Mouse (Mus musculus) heart, embryonic 15.5 days (tissue): ENCODE measurements at regions not wholly inside any gene's neighbourhood (a gene's known extent, or its start where the extent isn't known, plus 50 kb on each side); places are given as distances from the start of the nearest gene placed in this dataset.

Source experiments
- ATAC-seq: fragments of 200-750 bp; cut with Nextera tagmentation; replicated peaks from 2 replicates; pipeline ENCODE4 v1.8.0; 2017; ENCODE audit warnings: low read depth, moderate TSS enrichment; ENCODE audit not compliant: insufficient number of reproducible peaks, insufficient read depth, low FRiP score
- H3K27ac ChIP-seq: fragments of 300-500 bp; sonication (generic); 2 replicates; pipeline ENCODE4 v1.5.1; 2015; ENCODE audit warnings: mild to moderate bottlenecking, inconsistent platforms
- H3K27me3 ChIP-seq: fragments of 300-500 bp; sonication (generic); 2 replicates; pipeline ENCODE4 v1.6.1; 2015; ENCODE audit warnings: inconsistent platforms
- H3K36me3 ChIP-seq: fragments of 300-500 bp; sonication (generic); 2 replicates; pipeline ENCODE4 v1.6.1; 2015; ENCODE audit warnings: mild to moderate bottlenecking, inconsistent platforms
- H3K4me1 ChIP-seq: fragments of 300-500 bp; sonication (generic); replicated peaks from 2 replicates; pipeline ENCODE4 v1.6.1; 2015; ENCODE audit warnings: inconsistent platforms
- H3K4me2 ChIP-seq: fragments of 300-500 bp; sonication (generic); 2 replicates; pipeline ENCODE4 v1.6.1; 2015; ENCODE audit warnings: inconsistent platforms, mild to moderate bottlenecking, moderate library complexity
- H3K4me3 ChIP-seq: fragments of 300-500 bp; sonication (generic); 2 replicates; pipeline ENCODE4 v1.5.1; 2015; ENCODE audit warnings: mild to moderate bottlenecking, inconsistent platforms
- H3K9ac ChIP-seq: fragments of 300-500 bp; sonication (generic); 2 replicates; pipeline ENCODE4 v1.6.1; 2015; ENCODE audit warnings: mild to moderate bottlenecking, inconsistent platforms
- H3K9me3 ChIP-seq: fragments of 300-500 bp; sonication (generic); replicated peaks from 2 replicates; pipeline ENCODE4 v1.6.1; 2016; ENCODE audit warnings: inconsistent platforms
- WGBS: fragments of 180-500 bp; shearing (Covaris S2); methylation state at CpG from one replicate; pipeline ENCODE4 v1.1.7; 2015; ENCODE audit warnings: mixed read lengths; 5-methylcytosine and 5-hydroxymethylcytosine counted together

DNA sequence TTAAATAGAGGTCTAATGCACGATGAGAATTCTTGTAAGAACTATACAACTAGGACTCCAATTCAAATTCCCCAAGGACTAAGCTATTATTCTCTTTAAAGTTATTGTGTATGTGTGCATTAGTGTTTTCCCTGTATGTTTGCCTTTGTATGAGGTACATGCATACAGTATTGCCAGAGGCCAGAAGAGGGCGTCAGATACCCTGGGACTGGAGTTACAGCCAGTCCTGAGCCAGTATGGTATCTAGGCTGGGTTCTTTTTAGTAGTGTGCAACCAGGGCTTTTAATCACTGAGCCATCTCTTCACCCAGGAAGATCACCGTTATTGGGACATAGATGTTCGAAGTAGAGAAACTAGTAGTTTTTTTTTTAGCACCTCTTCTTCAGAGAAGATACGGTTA, 154.2 kb upstream of the Esrrg start:
- Histone ChIP-seq H3K9ac (no peak overlapping the region), H3K9me3 (no peaks in the 10 kb centered on the region), H3K4me1 (no peaks in the 10 kb centered on the region), H3K36me3 (no peaks in the 10 kb centered on the region), H3K27ac (no peak overlapping the region), H3K4me3 (no peak overlapping the region), H3K27me3 (no peaks in the 10 kb centered on the region), H3K4me2 (no peak overlapping the region)
- no peak for ATAC-seq
- WGBS: 59% methylated on average over 5 of the region's 5 CpGs

DNA sequence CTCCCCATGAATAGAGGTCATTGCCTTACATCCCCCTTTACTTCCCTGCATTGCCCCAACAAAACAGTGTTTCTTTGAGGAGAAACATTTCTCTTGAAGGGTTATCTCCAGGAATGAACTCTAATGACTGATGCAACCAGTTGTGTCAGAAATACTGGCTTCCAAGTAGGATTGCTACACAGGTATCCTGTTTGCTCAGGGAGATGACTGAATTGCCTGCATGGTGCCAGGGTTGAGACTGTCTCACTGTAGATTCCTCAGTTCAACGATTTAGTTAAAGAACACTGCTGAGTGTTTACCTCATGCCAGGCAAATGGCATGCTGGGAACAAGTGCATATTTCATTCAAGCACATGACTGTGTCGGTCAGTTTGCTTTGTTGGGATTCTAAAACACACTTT, 123.8 kb upstream of the Esrrg start:
- H3K9me3 ChIP-seq: no peaks in the 10 kb centered on the region
- H3K9ac ChIP-seq: no peak overlapping the region
- H3K4me2 ChIP-seq: no peak overlapping the region
- no peak for ATAC-seq
- no peaks in the 10 kb centered on the region for H3K27me3 ChIP-seq
- no peak overlapping the region for H3K27ac ChIP-seq
- no peaks in the 10 kb centered on the region for H3K36me3 ChIP-seq
- WGBS: 73% methylated on average over 2 of the region's 2 CpGs
- no peak overlapping the region for H3K4me3 ChIP-seq
- H3K4me1 ChIP-seq: no peaks in the 10 kb centered on the region; the same call in 1 of the 2 replicates

DNA sequence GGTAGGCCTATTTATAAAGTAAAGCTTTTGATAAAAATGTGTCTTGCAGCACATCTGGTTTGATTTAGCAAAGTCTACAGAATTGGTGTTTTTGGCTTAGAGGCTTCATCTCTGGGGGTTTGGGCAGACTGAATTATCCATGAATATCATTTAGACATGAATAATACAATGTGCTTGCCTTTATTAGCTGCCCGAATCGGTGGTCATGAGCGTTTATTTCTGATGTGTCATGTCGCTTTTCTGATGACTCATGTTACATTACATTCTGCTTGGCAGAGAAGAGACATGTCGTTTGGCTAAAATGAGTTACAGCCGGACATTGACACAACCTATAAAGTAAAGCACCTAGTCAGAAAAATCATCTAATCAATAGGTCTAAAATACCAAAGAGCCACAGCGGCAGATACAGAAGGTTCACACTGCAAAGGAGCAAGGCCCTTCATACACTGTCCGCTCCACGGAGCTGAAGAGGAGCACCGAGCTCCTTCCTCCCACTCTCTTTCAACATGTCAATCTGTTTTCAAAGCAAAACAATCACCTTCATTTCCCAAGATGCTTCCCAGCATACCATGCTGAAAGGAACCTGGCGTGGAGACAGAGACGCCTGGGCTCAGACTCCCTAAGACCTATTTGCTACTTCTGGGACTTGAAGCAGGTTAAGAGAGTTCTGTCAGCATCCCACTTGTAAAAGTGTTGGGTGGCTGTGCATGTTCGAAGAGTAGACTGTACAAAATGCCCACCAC, 120.5 kb upstream of the Esrrg start:
- Histone ChIP-seq H3K27me3 (no peaks in the 10 kb centered on the region), H3K27ac (no peak overlapping the region)
- WGBS: 59% methylated on average over 13 of the region's 13 CpGs

DNA sequence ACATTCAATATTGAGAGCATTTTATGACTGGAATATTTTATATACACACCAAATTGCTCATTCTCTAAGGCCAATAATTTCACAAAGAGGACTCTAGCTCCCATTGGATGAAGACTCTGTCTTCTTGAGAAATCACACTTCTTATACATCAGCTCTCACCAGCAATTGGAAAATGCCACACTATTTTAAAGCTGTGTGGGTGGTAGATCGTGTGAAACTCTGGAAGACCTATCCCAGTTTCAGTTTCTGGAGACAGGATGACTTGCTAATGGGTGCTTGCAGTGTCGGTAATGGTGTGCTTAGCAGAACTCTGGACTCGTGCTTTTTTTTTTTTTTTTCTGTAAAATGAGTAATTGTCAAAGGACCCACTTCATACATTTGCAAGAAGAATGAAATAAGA, 119.1 kb upstream of the Esrrg start:
- no peak overlapping the region for H3K9ac ChIP-seq
- H3K36me3 ChIP-seq: no peaks in the 10 kb centered on the region
- H3K27ac ChIP-seq: no peak overlapping the region
- no peak overlapping the region for H3K4me2 ChIP-seq
- 73% methylated on average over 3 of the region's 3 CpGs for WGBS
- no peaks in the 10 kb centered on the region for H3K9me3 ChIP-seq
- no peaks in the 10 kb centered on the region; the same call in 1 of the 2 replicates for H3K4me1 ChIP-seq
- ATAC-seq: no peak
- no peaks in the 10 kb centered on the region for H3K27me3 ChIP-seq
- H3K4me3 ChIP-seq: no peak overlapping the region

More for the DNA sequence above, 120.5 kb upstream of the Esrrg start:
- ATAC-seq: no peak
- H3K9me3 ChIP-seq: no peaks in the 10 kb centered on the region
- H3K4me2 ChIP-seq: no peak overlapping the region
- H3K4me1 ChIP-seq: no peaks in the 10 kb centered on the region; the same call in 1 of the 2 replicates
- H3K36me3 ChIP-seq: no peaks in the 10 kb centered on the region
- no peak overlapping the region for H3K4me3 ChIP-seq
- no peak overlapping the region for H3K9ac ChIP-seq

DNA sequence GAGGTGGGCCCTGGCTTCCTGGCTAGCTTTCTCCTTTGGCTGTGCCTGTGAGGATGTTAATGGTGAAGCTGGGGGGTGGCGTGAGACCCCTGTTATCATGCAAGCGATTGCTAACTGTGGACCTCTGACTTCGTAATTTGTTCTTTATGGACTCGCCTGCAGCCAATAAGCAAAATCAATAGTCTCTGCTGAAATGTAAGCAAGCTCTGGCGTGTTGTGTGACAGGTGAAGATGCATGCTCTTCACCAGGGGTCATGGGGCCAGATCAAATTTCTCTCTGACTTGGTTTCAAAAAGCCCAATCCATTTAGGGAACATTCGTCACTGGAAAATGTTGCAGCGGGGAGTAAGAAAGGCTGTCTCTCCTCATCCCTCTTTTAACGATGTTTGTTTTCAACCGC, 103.2 kb upstream of the Esrrg start:
- no peak overlapping the region for H3K9ac ChIP-seq
- no peak overlapping the region for H3K27ac ChIP-seq
- H3K4me1 ChIP-seq: no peaks in the 10 kb centered on the region
- no peak overlapping the region for H3K4me2 ChIP-seq
- no peaks in the 10 kb centered on the region for H3K36me3 ChIP-seq
- WGBS: 70% methylated on average over 9 of the region's 9 CpGs
- ATAC-seq: no peak
- no peaks in the 10 kb centered on the region for H3K9me3 ChIP-seq
- no peak overlapping the region for H3K4me3 ChIP-seq
- no peaks in the 10 kb centered on the region for H3K27me3 ChIP-seq

GRCm38 (mm10) chr1:187507217-187507616, 101.4 kb upstream of the Esrrg start:
- H3K4me1 ChIP-seq: no peaks in the 10 kb centered on the region
- 74% methylated on average over 6 of the region's 6 CpGs for WGBS
- H3K4me2 ChIP-seq: no peak overlapping the region
- no peaks in the 10 kb centered on the region for H3K9me3 ChIP-seq
- H3K4me3 ChIP-seq: no peak overlapping the region
- no peak overlapping the region for H3K9ac ChIP-seq
- H3K27me3 ChIP-seq: no peaks in the 10 kb centered on the region
- H3K27ac ChIP-seq: no peak overlapping the region
- no peaks in the 10 kb centered on the region for H3K36me3 ChIP-seq
- no peak for ATAC-seq

DNA sequence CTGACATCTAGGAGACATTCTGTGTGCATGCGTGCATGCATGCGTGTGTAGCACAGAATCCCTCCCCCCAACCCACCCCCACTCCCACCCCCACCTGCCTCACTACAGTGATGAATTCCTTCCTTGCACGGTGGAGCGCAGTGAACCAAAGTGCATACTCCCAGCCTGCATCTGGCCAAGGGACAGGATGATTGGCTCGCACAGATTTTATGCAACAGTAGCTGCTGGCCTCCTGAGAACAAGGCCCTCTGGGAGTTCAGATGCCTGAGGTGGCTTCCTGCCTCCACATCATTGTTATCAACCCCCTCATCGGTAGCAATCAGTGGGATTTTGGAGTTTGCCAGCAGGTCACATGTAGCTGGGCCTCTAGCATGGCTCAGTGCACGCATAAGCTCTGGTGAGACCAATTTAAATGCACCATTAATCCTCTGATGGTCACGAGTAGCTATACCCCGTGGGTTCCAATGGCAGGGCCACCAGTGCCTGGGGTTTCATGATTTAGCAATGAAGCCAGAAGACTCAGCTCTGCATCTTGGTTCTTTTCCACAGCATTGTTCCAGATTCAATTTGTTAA, 77.2 kb upstream of the Esrrg start:
- Histone ChIP-seq H3K9me3 (no peaks in the 10 kb centered on the region), H3K4me3 (no peak overlapping the region), H3K4me1 (no peaks in the 10 kb centered on the region), H3K4me2 (no peak overlapping the region), H3K27me3 (no peaks in the 10 kb centered on the region), H3K27ac (no peak overlapping the region), H3K9ac (no peak overlapping the region), H3K36me3 (no peaks in the 10 kb centered on the region)
- no peak for ATAC-seq
- 81% methylated on average over 9 of the region's 9 CpGs for WGBS

- Histone ChIP-seq H3K27ac (no peak overlapping the region), H3K4me1 (no peaks in the 10 kb centered on the region), H3K9me3 (no peaks in the 10 kb centered on the region), H3K9ac (no peak overlapping the region), H3K4me3 (no peak overlapping the region), H3K36me3 (no peaks in the 10 kb centered on the region), H3K4me2 (no peak overlapping the region), H3K27me3 (no peaks in the 10 kb centered on the region)
- 77% methylated on average over 5 of the region's 5 CpGs for whole genome bisulfite sequencing
- no peak for ATAC-seq
These were observed 72.3 kb upstream of the Esrrg start for GRCm38 (mm10) chr1:187536263-187536662.

GRCm38 (mm10) chr1:187556718-187557117, 51.9 kb upstream of the Esrrg start:
- ATAC-seq: no peak
- Histone ChIP-seq H3K27ac (no peak overlapping the region), H3K4me1 (no peaks in the 10 kb centered on the region), H3K9me3 (no peaks in the 10 kb centered on the region), H3K4me3 (no peak overlapping the region), H3K9ac (no peak overlapping the region), H3K4me2 (no peak overlapping the region), H3K36me3 (no peaks in the 10 kb centered on the region), H3K27me3 (no peaks in the 10 kb centered on the region)
- 95% methylated on average over 3 of the region's 3 CpGs for WGBS
